Mouse (Mus musculus) frontal cortex, postnatal 10 days (tissue): ENCODE measurements around the gene Bak1.

Experiments
- DNase-seq, 2 experiments: peaks; one replicate each; pipeline ENCODE4 v3.0.0; 2022; ENCODE audit warnings: low spot score in 2 of 2, mixed read lengths in 1 of 2

Bak1 gene

DNA sequence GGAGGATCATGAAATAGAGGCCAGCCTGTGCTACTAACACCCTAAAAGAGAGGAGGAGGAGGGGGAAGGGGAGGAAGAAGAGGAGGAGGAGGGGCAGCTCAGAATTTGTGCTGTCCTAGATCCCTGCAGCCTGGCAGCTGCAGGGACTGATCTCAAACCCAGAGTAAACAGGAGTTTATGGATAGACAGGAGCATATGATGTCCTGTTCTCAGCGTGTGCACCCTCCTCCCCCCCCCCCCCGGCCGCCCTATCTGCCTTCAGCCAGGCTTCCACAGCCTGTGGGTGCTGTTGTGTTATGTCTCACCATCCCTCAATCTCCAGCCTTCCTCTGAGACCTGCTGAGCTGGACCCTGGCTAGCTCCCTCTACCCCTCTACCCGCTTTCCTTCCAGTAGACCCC is at the start of gene Bak1:
TSS of gene Bak1 (minus strand) at position 101 of the 400 bp plus-strand sequence.
- DNase-seq: no peak

DNA sequence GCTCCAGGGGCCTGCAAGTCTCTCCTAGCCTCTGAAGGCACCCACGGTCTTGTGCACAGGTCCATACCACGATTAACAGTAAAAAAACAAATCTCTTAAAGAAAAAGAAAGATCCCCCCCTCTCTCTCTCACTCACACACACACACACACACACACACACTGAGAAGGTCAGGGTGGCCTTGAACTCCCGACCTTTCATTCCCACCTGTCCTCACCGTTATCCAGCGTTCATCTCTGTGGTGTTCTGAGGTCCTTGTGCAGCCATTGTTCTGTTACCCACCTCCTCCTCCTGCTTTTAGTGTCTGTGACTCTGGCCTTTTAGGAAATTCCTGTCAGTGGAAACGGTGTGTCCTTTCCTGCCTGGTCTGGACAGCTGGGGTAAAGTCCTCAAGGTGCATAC is 49.7 kb upstream of the Bak1 start:
- DNase-seq: no peak

- DNase-seq: no peak
Measured at GRCm38 (mm10) chr17:27077920-27078319, 49.1 kb upstream of the Bak1 start.

GRCm38 (mm10) chr17:27077133-27077532 is 48.3 kb upstream of the Bak1 start:
- DNase-seq: no peak

DNA sequence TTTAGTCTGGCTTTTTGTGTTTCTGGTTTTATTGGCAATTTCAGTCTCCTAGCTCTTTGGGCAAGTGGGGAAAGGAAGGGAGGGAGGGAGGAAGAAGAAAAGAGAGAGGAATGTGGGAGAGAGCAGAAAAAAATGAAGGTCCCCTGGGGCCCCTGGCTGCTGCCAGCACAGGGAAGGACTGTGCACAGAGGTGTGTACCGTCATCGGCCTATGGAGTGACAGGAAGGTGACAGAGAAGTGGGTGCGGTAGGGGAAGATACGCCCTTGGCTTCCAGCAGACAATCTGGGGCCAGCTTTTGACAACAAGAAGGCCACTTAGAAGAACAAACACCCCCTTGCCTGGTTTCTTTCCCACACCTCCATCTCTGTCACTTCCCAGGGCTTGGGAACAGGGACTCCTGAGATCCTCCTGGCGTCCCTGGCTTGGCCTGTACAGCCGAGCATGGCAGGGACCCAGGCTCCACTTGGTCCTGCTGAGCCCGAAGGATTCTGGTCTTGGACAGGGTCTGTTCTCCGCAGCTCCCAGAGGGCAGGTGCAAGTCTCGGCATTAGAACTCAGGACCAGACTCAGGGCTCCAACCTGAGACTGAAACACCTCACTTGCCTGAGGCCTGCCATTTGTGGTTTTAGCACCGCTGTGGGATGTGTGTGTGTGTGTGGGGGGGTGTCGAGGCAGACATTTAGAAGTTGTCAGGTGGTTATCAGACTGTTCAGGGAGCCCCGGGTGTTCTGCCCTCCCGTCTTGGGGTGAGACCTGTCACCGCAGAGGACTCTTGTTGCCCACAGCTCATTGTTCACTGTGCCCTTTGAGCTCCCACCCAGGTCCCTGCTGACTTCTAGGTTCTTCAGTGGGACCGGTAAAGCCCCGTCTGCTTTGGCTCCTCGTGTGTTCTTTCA is 46.3 kb upstream of the Bak1 start:
- DNase-seq: no peak

- DNase-seq: no peak
Measured at GRCm38 (mm10) chr17:27074236-27074635, 45.4 kb upstream of the Bak1 start.

- DNase-seq: no peak
Measured at GRCm38 (mm10) chr17:27073778-27074177, 45.0 kb upstream of the Bak1 start.

DNA sequence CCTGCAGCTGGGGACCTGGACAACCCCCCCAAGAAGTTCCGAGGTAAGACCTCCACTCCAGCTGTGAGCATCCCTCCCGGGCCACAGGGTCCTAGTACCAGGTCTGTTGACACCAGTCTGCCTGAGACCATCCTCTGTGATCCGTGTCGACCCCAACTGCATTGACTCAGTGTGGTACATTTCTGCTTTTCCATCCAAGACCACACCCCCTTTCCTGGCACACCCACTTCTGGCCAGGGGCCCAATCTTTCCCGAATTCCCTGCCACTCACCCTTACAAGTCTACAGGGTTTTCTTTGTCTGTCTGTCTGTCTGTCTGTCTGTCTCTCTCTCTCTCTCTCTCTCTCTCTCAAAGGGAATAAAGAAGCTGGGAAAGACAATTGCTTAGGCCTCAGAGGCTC is 44.3 kb upstream of the Bak1 start:
- no peak for DNase-seq

DNA sequence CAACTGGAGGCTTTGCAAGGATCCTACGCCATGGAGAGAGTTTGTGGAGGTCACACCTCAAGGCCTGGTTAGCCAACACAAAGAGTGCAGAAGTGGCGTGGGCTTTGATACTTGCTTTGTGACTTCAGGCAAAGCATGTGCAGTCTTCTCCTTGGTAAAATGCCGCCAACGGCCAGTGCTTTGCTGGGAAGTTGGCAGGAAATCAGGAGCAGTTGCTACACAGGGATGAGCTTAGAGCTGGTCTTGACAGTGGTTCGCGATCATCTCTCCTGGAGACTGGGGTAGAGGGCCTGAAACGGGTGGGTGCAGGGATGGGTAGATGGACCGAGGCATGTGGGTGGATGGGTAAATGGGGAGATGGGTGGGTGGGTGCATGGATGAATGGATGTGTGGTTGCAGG is 43.6 kb upstream of the Bak1 start:
- no peak for DNase-seq

GRCm38 (mm10) chr17:27071630-27072029 is 42.8 kb upstream of the Bak1 start:
- no peak for DNase-seq

DNA sequence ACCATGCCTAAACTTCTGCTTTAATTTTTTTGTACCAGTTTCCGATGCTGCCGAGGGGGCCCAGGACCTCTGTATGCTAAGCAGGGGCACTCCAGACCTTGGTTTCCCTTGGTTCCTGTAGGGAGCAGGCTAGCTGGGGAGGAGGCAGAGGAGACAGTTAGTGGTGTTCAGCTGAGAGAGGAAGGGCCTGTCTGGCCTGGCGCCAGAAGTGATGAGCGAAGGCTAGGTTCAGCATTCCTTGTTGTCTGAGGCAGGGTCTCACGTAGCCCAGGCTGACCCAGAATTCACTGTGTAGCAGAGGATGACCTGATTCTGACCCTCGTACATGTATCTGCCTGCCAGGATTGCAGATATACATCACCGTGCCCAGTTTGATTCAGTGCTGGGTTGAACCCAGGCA is 42.1 kb upstream of the Bak1 start:
- no peak for DNase-seq

- no peak for DNase-seq
Measured at GRCm38 (mm10) chr17:27069071-27069470, 40.3 kb upstream of the Bak1 start.

GRCm38 (mm10) chr17:27066065-27066464 is 37.3 kb upstream of the Bak1 start:
- no peak for DNase-seq

- no peak for DNase-seq
Measured at GRCm38 (mm10) chr17:27064195-27064594, 35.4 kb upstream of the Bak1 start.

GRCm38 (mm10) chr17:27063717-27064116 is 34.9 kb upstream of the Bak1 start:
- no peak for DNase-seq

DNA sequence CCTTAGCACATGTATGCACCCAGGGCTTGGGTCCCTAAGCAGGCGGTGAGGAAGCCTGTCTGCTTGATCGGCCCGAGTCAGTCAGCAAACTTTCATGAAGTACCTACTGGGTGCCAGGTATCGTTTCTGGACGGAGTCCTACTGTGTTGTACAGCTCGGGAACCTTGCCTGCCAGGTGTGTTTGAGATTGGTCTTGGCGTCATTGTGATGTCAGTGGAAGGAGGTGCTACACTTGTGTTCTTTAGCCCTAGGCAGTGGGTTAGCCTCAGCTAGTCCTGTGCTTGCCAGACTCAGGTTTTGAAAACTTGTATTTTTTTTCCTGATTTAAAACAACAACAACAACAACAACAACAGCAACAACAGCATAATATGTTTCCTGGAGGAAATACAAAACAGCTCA is 33.9 kb upstream of the Bak1 start:
- DNase-seq: no peak

DNA sequence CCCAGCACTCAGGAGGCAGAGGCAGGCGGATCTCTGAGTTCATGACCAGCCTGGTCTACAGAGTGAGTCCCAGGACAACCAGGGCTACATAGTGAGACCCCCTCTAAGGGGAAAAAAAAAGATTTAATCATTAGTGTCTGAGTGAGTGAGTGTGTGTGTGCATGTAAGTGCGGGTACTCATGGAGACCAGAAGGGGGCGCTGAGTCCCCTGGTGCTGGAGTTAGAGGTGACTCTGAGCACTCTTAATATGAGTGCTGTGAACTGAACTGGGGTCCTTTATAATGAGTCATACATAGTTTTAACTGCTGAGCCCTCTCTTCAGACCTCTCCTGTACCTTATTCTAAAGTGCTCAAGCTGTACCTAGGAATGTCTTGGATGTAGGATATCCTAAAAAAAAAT is 32.9 kb upstream of the Bak1 start:
- DNase-seq: no peak

GRCm38 (mm10) chr17:27060698-27061097 is 31.9 kb upstream of the Bak1 start:
- DNase-seq: no peak

DNA sequence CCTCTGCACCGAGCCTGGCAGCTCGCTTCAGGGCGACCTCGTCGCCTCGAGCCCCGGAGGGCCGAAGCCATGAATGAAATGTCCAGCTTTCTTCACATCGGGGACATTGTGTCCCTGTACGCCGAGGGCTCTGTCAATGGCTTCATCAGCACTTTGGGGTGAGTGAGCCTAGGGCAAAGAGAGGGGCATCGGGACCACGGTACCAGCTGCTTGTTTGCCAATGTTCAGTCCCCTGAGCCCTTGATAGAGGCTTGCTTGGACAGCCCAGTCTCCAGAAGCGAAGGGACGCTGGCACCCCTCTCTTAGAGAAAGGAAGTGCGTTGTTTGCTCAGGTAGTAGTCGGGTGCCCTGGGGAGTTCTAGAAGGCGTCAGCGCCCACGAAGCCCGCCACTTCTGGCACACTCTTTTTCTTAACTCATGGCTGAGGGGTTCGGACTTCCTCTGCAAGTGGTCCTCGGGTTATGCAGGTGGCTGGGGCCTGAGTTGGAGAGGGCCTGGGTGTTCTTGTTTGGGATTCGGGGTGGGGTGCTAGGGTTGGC is 28.8 kb upstream of the Bak1 start:
- DNase-seq: no peak

DNA sequence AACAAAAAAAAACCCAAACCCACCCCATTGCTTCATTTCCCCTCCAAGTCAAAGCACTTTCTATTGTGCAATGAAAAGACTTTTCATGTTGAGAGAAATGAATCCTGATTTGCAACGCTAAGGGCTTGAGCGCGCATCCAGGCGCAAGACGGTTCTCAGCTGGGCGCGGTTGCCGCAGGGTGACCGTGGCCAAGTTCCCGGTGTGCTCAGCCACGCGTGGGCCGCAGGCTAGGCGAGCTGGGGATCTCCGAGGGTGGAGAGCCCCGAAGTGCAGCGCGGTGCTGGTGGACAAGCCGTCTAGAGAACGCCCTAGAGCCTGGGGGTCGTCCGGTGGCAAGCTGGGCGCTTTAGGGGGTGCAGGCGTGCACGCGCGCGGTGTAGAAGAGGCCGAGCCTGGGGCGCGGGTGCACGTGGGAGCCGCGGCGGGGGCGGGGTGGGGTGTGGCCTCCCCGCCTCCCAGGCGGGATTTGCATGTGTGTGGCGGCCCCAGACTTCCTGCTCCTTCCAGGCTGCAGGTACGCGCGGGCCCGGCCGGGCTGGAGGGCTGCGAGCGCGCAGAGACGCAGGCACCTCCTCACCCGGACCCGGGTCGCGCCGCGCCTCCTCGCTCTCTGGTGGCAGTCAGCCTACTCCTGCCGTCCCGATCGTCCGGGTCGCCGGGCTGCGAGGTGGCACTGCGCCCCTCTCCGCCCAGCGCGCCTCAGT is 28.2 kb upstream of the Bak1 start, which contains the start of gene Itpr3:
TSS of gene Itpr3 (plus strand) at position 493 of the 705 bp plus-strand sequence.
- DNase-seq: no peak

DNA sequence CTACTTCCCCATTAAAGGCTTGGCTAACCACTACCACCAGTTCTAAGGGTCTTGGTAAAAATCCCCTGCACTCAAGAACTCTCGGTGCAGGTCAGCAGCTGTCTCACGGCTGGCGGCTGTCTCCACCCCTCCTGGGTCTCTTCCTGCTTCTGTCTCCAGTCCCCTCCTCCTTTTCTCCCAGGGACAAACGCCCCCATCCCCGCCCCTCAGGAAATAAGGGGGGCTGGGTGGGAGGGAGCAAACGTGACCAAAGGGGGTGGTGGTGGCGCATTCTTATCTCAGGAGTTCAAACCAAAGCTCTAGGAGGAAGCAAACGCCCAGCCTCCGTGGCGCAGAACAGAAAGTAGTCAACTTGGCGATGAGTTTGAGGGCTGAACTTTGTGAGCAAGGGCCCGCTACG is 27.4 kb upstream of the Bak1 start:
- no peak for DNase-seq

- DNase-seq: no peak
Measured at GRCm38 (mm10) chr17:27051514-27051913, 22.7 kb upstream of the Bak1 start.

DNA sequence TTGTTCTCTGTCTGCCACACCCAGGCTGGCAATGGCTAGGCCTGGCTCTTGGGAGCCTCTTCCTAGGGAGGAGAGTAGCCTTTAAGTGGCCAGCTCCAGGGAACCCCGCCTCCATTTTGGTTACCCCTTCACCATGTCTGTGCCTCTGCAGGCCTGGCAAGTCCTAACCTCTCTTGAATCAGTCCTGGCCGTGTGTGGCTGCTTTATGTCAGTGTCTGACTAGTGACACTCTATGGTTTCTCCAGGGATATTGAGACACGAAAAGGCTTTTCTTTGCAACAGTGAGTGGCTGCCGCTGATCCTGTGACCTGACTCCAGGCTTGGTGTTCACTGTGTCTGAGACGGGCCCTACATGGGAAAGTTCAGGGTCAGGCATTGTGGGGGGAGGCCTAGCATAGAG is 22.0 kb upstream of the Bak1 start:
- no peak for DNase-seq
